Mouse (Mus musculus) kidney, postnatal 4 days (tissue): ENCODE measurements around the gene Naxd.
"Not testable (repeated sequence)": the region's sequence is repeated elsewhere in the genome, so short reads cannot be mapped to it uniquely, and the experiment has no call there.

Source experiments
- DNase-seq, 2 experiments: peaks; one replicate each; pipeline ENCODE4 v3.0.0; 2021; ENCODE audit warnings: mixed read lengths in 2 of 2

Gene Naxd

DNA sequence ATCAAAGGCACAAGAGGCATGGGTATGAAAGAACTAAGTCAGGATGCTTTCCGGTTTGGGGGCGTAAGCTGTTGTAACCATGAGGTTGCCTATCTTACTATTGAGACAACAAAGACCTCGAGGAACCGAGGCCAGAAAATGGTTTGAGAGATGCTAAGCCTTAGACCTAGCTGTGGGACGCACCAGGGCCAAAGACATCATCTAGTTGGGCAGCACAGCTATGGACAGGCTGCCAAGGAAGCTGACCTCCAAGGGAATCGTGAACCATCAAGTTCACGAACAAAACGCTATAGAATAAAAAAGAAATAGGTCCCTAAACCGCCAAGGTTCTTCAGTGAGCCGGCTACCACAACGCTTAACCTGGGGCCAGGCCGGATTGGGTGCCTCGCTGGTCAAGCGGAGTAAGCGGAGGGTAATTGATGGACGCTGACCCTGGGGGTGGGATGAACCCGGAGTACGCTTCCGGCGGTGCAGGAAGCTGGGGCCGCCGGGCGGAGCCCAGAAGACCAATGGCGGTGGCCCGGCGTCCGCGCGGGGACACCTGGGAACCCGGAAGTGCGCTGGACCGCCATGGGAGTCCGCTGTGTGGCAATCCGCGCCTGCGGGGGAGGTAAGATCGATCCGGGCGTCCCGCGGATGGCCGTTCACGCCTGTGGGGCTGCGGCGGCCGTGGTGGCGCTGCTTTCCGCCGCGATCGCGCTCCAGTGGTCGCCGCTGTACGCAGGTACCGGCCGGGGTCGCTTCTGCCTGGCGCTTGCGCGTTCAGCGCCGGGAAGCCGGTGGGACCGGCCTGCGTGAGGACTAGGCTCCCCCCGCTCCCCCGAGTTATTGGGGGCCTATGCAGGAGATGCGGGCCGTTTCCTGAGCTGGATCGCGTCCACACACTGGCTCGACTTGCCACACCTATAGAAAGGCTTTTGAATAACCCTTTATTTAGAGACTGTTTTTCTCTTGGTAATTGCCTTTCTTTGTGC, at the start of gene Naxd:
Gene Naxd (plus strand): TSS at position 490 of the 974 bp plus-strand sequence.
- DNase-seq, result peak; percentile 91 to 95

DNA sequence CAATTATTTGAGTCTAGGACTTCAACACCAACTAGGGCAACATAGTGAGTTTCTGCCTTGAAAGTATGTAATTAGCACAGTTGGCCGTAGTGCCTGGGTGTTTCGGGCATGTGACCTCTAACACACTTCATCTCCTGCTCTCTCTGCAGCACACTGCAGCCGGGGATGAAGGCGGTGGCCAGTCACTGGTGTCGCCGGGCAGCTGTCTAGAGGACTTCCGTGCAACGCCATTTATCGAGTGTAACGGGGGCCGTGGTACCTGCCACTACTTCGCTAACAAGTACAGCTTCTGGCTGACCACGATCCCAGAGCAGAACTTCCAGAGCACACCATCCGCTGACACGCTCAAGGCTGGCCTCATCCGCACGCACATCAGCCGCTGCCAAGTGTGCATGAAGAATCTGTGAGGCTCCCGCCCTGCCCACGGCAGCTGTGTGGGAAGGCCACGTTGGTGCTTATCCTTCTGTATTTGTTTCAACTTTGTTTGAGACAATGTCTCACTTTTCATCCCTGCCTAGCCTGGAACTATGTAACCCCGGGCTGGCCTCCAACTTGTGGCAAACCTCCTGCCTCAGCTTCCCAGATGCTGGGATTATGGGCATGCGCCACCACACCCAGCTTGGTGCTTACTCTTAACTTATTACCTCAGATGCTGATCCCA, 49.3 kb upstream of the Naxd start:
- no peak for DNase-seq

DNA sequence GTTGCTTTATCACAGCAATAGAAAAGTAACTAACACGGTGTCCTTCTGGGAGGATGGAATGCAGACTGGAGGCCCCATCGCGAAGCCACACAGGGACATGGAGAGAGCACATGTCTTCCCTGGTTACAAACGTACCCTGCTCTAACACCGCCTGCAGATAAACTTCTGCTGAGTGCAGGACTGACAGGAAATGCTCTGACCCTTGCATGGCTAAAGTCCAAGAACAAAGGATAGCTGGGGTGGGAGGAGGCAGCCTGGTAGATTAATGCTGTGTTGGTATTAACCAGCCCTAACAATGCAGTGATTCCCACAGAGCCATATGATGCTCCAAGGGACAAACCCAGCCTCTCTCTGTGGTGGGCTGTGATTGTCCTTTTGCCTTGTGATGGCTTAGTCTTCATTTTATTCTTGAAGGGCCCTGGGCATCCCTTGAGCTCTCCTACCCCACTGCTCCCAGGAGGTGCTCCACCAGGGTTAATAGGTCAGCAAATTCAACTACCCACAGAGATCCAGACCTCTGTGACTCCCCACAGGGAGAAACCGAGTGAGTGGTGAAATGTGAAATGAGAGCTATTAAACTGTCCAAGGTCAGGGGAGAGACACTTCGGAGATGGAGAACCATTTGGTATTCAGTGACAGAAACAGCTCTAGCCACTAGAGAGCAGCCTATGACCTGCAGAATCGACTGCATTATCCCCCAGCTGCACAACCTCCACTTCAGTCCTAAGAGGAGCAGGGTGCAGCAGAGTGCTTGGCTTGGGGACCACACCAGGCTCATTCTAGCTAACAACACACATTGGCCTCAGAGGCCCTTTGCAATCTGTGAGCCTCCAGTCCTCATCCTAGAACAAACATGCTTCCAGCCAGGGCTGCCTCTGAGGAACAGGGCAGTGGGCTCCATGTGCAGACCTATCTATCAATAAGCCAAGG, 46.9 kb upstream of the Naxd start:
- peak; percentile 64 to 78 for DNase-seq

DNA sequence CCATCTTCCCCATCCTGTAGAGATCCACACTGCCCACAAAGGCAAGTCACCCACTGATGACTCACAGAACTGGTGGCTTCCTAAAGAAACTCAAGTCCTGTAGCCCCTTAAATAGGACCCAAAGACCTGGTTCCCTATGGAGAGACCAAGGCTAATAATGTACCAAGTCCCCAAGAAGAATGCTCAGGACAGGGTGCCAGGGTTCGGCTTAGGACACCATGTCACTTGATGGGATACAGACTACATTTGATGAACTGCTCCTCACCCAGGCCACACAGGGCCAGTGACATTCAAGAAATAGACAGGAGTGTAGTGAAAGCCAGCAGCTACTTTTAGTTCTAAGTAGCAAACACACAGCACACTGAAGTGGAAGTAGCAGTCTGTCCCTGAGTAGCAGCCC, 45.2 kb upstream of the Naxd start:
- DNase-seq, result no peak

DNA sequence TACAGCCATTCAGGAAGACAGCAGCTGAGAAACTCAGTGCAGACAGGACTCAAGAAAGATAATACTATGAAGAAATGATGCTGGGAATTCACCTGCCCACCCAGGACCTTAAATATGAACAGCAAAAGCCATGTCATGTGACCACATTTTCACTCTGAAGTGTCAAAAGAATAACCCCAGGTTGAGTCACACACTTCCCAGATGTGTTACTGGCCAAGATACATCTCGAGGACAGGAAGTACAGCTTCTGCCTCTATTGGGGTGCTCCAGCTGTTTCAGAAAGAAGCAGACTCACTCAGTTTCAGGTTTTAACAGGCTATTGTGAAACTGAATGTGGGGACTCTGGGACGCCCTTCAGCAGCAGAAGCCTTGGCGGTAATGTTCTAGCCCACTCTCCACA, 44.7 kb upstream of the Naxd start:
- DNase-seq, result no peak

DNA sequence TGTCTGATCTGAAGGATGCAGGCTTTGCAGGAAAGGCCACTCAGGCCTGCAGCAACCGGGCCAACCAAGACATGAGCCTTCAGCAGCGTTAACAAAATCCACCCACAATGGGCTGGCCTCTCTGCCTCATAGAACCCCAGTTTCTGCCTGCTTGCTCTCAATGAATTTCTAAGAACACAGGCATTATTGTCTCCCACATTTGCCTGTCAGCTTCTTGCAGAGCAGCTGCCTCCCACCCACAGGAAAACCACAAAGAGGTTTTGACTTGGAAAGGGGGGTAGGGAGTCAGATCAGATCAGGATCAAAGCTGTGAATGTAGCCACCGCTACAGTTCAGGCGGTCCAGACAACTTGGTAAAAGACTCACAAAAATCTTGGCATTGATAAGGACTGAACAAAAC, 44.3 kb upstream of the Naxd start:
- DNase-seq, result no peak

DNA sequence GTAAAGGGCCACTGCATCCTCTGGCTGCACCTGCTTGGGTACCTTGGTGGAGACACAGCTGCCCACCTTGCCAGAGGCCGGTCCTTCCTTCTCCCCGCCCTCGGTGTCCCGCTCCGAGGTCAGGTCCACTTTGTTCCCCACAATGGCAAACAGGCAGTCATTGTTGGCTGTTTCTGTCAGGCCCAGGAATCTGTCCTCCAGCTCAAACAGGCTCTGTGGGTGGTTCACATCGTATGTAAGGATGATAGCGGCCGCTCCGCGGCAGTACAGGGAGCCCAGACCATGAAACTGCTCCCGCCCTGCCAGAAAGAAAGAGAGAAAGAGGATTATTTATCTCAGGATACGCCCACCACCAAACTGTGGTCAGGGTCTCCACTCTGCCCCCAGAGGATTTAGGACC, 43.1 kb upstream of the Naxd start:
- no peak for DNase-seq

DNA sequence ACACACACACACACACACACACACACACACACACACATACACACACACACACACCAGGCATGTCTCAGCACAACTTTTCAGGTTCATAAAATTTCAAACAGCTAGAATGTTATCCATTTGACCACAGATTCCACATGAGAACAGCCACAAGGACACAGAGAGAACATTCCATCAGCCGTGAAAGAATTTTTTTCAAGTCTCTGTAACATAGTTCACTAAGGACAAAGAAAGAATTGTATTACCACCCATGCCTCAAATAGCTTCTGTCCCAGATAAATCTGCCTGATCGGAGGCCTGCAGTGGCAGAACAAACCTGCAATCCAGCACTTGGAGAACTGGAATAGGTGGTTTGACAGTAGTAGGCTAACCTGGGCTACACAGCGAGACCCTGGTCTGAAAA, 40.0 kb upstream of the Naxd start:
- DNase-seq, result no peak

DNA sequence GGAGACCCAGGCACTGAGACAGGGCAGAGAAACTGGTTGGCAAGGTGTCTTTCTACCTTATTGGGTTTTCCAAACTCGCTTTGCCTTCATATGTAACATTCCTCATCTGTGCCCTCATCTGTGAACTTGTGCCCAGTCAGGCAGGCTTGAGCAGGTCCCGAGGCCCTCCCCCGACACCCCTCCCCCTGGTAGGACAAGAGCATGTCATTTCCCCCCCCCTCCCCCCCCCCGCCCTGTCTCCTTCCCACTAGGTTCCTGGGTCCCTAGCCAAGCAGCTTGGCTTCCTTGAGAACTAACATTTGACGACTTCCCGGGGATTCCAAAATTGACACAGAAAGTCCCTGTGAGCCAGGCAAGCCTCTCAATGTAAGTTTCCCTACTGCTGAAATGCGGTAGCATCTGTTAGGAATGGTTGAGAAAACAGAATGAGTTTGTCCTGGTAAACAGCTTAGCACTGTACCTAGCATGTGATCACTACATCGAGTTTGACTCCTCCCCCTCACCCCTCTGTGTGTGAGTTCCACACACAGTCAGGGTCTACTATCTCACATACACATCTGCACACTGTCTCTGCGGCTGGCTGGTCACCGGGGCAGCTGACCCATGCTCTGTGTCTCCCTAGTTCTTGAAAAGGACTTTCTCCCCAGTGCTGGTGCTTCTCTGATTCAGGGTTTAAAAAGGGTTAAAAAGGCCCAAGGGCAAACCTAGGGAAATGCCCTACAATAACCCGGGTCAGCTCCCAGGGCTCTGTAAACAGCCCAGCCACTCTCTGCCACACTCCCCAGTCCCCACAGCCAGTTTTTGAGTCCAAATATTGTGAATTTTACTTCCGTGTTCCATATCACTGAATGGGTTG, 39.1 kb upstream of the Naxd start:
- DNase-seq, result peak; percentile 58 to 70

DNA sequence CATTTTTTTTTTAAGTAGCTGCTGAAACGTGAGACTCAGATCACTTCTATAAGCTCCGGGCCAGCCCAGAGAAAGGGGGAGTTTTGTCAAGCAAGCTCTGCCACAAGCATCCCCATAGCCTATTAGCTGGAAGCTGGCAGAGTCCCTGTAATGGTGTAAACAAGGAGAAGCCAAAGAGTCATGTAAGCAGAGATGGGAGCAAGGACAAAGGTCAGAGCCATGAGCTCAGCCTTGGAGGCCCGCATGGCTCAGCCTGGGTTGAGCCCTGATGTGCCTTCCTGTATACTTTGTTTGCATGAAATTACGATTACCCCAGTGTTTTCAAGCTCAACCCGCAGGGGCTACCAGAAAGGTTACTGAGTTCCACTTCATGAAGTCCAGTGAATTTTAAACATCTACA, 38.3 kb upstream of the Naxd start:
- DNase-seq, result peak; percentile 39 to 60

DNA sequence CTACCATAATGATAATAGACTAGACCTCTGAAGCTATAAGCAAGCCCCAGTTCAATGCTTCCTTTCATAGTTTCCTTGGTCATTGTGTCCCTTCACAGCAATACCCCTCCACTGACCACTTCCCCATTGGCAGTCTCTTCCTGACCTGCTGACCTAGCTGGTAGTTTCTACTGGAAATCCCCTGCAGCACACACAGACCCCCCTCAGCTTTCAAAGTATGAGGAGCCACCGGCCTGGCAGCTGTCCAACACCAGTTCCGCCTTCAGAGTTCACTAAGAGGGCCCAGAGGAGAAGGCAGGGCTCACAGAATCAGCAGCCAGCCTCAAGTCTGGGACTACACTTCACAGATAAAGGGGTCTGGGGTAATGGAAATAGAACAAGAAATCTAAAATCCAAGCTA, 36.4 kb upstream of the Naxd start:
- peak; percentile 80 to 87 for DNase-seq

DNA sequence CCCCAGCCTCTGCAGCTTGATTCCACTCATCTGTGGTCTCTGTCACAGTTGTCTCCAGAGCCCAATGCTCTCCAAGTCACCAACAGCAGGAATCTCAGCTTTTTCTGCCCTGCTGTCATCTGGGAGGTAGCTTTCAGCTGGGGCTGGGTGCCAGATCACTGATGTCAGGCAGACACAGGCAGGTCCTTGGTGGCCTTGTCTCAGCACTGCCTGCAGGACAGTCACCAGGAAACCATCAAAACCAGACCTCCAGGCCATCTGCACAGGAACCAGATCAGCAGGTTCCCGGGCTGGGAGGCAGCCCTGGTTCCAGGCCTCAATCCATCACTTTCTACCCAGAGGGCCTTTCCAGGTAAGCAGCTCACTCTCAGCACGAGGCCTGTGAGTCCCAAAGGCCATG, 35.5 kb upstream of the Naxd start:
- DNase-seq, result peak in 1 of 2 experiments; percentile 28

DNA sequence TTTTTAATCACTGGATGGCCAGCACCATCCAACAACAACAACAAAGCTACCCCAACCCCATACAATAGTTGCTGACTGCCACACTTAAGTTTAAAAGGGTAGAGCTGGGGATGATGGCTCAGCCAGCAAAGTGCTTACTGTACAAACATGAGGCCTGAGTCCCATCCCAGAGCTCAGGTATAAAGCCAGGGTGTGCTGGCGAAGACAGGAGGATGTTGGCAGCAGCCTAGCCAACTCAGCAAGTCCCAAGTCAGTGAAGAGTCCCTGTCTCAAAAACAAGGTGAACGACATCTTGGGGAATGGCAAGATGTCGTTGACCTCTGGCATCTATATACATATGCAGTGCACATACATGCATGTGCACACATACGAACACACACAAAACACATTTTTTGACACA, 34.7 kb upstream of the Naxd start:
- DNase-seq, result no peak

DNA sequence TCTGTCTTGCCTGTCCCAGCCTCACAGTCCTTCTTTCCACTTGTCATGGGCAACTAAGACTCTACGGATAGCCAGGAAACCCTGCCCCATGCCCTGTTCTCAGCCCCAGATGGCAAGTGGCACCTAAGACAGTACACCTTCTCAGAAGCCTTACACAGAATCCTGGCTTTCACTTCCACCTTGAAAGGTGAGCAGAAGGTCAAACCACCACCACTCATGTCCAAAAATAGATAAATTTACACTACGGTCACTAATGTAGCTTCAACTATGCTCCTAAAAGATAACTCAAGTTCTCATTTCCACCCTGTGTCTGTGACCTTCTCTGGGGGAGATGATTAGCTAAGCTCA, 33.8 kb upstream of the Naxd start:
- no peak for DNase-seq

DNA sequence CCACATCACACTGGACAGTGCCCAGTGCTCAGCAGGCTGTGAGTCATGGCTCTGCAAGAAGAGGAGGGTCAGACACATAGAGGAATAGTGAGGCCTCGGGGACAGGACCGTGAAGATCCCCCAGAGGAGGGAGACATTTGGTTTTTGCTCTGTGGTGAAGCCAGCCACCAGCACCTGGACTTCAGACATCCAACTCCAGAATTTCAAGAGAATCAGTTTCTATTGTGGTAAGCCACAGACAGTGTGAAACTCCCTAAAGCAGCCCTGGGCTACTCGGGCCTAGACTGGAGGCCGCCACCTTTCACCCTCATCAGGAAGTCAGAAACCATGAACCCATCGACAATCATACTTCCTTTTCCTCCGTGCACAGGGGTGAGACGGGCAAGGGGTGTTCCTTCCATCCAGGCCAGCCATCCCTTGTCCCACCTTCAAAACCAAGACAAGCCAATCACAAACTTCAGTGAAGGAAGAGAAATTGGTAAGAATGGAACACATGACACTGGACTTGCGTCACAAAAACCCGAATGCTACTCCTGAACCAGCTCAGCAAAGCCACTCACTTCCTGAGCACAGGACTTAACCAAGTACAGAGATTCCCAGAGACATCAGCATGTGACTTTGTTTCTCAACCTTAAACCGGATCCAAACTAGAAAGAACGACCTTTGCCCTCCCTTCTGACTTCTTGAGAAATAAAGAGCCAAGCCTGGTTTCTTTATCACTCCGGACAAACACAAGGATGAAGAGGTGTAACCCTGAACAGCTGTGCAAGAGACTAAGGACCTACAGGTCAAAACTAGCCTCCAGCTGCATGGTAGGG, 33.2 kb upstream of the Naxd start:
- no peak for DNase-seq

DNA sequence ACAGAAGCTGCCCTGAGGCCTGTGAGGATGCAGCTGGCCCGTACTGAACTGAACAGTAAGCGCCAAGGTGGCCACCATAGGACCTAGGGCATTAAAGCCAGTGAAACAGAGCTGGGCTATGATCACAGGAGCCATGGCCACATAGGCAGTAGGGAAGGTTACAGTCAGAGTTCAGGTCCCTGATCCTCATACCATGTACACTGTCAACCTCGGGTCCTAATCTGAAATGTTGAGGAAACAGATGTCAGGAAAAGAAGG, 32.7 kb upstream of the Naxd start:
- DNase-seq, result no peak

DNA sequence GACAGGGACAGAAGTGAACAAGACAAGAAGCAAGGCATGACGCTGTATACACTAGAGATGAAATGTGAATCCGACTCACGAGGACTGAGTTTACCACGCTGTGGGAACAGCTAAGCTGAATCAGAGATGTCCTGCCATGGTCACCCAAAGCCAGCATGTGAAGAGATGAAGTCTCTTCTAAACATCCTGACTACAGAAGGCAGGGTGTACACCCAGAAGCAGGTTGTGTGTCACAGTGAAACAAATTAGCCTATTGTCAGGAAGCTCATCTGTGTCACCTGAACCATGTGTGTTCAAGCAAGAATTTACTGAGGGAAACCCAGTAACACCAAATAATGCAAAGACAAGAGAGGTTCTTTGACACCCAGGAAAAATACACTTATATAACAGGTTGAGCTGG, 31.7 kb upstream of the Naxd start:
- no peak for DNase-seq

DNA sequence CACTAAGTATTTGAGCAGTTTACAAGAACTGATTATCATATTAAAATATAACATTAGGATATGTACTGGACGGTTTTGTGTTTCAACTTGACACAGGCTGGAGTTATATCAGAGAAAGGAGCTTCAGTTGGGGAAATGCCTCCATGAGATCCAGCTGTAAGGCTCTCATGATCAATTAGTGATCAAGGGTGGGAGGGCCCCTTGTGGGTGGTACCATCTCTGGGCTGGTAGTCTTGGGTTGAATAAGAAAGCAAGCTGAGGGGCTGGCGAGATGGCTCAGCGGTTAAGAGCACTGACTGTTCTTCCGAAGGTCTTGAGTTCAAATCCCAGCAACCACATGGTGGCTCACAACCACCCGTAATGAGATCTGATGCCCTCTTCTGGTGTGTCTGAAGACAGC, 30.8 kb upstream of the Naxd start:
- not testable (repeated sequence) for DNase-seq

DNA sequence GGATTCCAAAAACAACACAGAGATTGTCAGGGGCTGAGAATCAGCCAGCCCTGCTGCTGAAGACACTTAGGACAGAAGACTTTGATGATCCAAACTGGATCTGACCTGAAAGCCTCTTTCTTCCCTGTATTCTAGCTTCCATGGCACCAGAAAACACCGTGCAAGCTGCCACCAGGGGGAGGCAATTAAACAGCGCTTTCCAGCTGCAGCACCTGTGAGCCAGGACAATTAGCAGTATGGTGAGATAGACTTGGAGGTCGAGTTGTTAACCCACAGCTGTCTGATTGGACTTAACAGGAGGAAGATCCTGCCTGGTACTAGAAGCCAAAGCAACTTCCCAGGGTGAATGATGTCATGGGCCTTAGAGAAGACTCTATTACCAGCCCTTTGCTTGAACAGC, 28.2 kb upstream of the Naxd start:
- DNase-seq, result peak; percentile 80 to 86

DNA sequence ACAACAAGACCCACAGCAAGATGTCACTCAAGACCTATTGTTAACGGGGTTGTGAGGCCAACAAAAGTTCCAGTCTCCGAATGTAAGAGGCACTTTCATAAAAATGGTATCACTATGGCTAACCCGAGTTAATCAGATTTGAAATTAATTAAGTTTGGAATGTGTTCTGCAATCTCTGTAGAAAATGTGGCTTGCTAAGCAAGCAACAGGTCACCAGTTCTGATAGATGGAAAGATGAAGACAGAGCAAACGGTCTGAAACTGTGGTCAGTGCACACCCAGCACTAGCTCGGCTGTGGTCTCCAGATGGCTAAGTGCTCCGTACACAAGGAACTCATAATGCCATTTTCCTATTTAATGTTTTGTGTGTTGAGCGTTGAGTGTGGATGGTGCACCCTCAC, 26.6 kb upstream of the Naxd start:
- DNase-seq, result no peak

DNA sequence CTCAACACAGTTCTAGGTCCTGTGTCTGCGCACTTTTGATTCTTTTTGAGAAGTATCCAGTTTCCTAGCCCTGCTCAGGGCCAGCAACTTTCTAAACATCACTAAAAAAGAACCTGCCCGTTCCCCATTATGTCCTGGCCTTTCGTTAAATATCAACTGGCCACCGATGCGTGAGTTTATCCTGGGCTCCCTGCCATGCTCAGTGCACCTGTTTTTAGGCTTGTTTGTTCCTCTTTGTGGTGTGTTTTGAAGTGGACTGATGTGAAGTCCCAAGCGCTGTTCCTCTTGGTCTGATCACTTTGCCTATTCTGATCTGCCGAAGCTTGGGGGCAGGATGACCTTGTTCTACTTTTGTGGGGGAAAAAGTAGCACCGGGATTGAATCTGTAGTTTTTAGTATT, 26.0 kb upstream of the Naxd start:
- DNase-seq, result peak; percentile 70 to 76

DNA sequence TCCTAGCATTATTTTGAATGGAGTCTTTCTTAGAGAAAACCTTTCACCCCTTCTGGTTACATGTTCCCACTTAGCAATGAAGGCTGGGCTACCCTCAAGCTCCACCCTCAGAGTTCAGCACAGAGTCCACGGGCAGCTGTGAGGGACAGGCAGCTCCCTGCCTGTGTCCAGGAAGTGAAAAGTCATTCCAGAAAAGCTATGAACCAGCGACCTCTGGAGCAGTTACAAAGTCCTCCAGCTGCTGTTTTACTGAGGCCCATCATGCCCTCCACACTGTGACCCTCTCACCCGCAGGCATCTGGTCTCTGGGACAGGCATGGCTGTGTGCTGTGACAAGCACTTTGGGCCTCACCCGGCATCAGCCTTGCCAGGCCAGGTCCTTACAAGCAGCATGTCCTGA, 24.2 kb upstream of the Naxd start:
- DNase-seq, result peak; percentile 73 to 83
